Mouse (Mus musculus): Measurements from ENCODE around the gene Pip4k2b.

The Pip4k2b gene

DNA sequence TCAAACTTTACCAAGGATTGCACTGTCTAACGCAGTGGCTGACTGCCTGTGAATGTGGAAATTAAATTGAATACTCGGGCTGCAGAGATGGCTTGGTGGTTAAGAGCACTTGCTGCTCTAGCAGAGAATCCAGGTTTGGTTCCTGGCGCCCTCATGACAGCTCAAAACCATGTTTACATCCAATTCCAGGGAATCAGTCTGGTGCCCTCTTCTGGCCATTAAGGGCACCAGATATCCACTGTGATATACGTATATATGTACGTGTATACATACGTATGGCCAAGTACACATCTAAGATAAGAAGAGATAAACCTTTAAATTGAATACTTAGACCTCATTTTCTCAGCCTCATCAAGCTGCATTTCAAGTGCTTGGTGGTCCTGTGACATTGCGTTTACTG lies 78.3 kb downstream of the Pip4k2b start:
- no peak for DNase-seq (ENCODE audit: low spot score in 2 of 2)

DNA sequence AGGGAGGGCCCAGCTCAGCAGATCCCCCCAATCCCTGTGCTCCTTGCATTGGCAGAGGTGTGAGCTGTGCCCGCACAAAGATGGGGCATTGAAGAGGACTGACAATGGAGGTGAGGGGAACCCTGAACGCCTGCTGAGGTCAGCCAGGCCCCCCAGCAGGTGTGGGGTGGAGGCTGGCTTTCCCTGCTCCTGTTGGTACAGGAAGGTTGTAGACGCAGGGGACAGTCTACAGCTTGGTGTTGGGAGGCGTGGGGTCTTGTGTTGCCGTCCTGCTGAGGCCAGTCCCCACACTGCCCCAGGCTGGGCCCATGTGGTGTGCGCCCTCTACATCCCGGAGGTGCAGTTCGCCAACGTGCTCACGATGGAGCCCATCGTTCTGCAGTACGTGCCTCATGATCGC lies 79.1 kb downstream of the Pip4k2b start:
- no peak for DNase-seq (ENCODE audit: low spot score in 2 of 2)

Data from spleen, postnatal 10 days (tissue).